Mouse (Mus musculus): ENCODE data around the gene Fam71e1. TPM values are rescaled to one million over a fixed set of nuclear protein-coding genes. Genes with fewer than 3 reads are reported as not detected.

Fam71e1 gene
- 1 to 10 TPM; 2.9 to 7.9 TPM for polyA plus RNA-seq (2012; fragmentation: generic; extraction: Trizol)

DNA sequence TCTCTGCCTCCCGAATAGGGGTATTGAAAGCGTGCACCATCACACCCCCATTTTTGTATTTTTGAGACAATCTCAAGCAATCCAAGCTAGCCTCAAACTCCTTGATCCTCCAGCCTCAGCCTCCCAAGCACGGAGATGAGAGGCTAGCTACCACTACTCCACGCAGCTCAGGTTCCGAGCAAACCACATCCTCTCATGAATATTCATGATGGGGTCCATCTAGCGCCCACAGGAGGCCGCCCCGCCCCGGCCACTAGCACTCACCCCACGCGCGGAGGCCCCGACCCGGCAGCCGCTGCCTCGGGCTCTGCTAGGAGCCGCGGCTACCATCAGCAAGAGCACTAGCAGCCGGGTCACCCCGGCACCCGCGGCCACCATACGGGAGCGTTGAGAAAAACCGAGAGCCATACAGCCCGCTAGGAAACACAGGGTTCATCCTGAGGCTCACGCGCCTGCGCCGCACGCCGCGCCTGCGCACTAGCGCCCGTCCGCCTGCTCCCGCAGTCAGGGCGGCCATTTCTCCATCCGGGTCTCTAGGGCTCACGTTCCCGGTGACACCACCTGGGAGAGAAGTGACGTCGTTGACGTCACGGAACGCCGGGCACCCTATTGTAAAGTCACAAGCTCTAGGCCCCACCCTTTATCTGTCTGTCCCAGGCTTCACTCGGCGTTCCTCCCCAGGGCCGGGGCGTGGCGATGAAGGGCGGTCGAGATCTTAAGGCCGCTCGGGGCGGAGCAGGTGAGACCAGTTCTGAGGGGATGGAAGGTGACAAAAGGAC is at the start of gene Fam71e1, which contains the start of gene Emc10:
Fam71e1 (plus strand) TSS at position 590 of the 779 bp plus-strand sequence.
Emc10 (minus strand) TSS at position 538 of the 779 bp plus-strand sequence.

DNA sequence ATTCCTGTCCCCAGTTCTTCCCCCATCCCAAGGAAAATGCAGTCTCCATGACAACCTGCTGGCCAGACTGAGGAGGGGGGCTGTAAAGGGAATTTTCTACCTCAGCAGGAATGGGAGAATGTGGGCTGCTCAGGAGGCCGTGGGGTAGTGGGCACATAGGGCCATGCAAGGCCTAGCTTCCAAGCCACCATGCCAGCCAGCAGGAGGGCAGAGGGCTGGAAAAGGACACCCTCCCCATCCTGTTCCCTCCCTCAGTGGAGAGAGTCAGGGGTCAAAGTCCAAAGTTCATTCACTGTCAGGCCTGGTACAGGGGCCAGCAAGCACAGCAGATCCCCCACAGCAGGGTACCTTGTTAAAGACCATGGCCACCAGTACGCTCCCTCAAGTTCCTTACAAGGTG is 31.3 kb upstream of the Fam71e1 start, which contains the start of gene Aspdh:
Aspdh (plus strand) TSS at position 281 of the 400 bp plus-strand sequence.

DNA sequence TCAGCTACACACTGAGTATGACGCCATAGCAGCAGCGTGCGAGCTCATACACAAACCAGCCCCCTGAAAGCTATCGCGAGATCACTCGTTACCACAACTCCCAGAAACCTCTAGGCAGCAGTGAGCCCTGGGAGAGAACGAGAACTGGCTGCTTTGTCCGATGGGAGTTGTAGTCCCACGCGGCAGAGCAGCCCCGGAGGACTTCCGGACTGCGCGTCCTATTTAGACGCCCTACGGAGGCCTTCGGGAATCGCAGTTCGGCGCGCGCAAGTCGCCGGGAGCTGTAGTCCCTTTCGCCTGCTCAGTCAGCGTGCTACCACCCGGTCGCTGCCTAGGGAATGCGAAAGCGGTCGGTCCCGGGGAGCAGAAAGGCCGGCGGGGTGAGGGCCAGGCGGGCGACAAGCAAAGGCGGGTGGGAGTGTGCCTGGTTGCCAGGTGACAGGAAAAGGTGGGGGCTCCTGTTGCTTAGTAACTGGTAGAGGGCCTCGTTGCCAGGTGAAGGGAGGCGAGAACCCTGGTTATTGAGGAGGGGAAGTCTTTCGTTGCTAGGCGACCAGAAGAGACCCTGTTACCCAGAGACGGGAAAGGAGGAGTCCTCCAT is 28.5 kb upstream of the Fam71e1 start, which contains the start of gene Josd2:
Josd2 (plus strand) TSS at position 170 of the 601 bp plus-strand sequence.

DNA sequence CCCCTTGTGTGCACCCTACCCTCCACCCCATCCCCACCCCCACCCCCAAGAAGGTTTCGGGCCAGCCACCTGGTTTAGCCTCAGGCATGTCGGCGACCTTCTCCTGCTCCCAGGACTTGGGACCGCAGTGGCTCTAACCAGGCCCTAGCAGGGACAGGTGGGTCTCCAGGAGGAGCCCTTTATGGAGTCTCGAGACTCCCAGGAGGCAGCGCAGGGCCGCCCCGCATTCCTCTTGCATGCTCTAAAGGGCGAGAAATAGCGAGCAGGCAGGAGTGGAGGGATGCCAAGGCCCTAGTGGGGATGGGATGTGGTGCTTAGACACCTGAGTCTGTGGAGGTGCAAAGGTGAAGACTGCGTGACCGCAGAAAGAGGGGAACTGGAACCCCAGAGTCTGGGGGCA is 28.1 kb downstream of the Fam71e1 start, which contains the start of gene Mybpc2:
Mybpc2 (minus strand) TSS at position 155 of the 400 bp plus-strand sequence.

DNA sequence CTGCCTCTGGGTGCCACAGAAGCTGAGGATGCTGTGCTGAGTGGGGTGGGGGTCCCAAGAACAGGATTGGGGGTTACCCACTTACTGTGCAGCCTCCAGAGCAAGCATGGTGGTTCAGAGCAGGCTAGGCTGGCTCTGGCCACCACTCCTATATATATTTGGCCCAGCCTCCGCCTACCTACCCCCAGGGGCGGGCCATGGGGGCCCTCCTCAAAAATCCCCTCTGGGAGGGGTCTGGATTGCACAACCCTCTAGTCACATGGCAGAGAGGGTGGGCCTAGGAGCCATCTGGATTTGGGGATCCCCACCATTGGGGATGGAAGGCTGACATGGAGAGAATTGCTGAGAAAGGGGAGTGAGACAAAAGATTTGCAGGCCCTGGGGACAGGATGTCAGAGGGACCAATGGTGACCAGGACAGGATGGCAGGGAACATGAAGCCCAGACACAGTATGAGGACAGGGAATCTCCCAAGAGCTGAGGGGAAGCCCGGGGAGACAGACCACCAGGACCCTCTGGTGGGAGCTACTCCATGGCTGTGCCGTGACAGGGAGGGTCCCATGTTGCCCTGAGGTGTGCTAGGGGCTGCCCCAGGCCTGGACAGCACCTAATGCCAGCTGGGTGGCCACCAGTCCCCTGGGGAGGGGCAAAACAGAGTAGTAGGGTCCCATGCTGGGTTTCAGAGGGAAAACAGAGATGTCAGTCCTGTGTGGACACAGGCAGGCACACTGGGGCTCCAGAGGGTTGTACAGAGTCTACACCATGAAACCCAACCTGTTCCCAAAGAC is 35.8 kb downstream of the Fam71e1 start, which contains the start of gene Spib:
Spib (minus strand) TSS at position 126 of the 787 bp plus-strand sequence.

DNA sequence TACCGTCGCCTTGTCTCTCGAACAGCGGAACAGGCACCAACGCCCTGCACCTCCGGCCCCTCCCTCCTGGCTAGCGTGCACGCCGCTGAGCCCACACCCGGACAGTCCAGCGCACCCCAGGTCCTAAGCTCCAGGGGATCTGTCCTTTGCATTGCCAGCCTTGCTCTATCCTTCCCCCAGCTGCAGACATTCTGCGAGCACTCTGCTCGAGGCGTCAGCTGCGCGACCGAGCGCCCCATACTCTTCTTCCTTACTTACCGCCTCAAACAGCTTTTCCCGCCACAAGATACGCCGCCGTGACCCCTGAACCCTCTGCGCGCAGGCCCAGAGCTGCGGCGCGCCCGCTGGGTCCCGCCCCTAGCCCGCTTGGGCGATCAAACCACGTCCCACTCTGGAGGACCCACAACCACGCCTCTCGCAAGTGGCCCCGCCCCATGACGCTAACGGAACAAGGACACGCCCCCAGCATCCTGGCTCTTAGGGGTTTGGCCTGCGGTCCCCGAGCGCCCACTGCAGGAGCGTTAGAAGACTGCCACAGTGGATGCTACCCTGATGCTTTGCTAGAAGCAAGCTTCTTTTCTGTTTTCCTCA is 52.2 kb downstream of the Fam71e1 start, which contains the start of gene Pold1:
Pold1 (minus strand) TSS at position 353 of the 591 bp plus-strand sequence.

Other genes starting within 250 kb of the Fam71e1 start
- gene 1700028J19Rik, start 249.9 kb upstream of the Fam71e1 start, polyA plus RNA-seq (2012; fragmentation: generic; extraction: Trizol), result under 1 TPM; 0.89 to 0.97 TPM
- 10 to 100 TPM; 21.2 to 41.3 TPM for gene 2410002F23Rik, start 249.9 kb upstream of the Fam71e1 start, polyA plus RNA-seq (2012; fragmentation: generic; extraction: Trizol)
- gene Acp4, start 239.2 kb upstream of the Fam71e1 start, polyA plus RNA-seq (2012; fragmentation: generic; extraction: Trizol), result under 1 TPM in 1 of 2 experiments, not detected in 1; 0.04 TPM
- not detected for gene Gm15517, start 235.1 kb upstream of the Fam71e1 start, polyA plus RNA-seq (2012; fragmentation: generic; extraction: Trizol)
- gene Clec11a, start 189.7 kb upstream of the Fam71e1 start, polyA plus RNA-seq (2012; fragmentation: generic; extraction: Trizol), result 1 to 10 TPM in 1 of 2 experiments, under 1 TPM in 1; 0.39 to 2.5 TPM
- gene Shank1, start 186.3 kb upstream of the Fam71e1 start, polyA plus RNA-seq (2012; fragmentation: generic; extraction: Trizol), result under 1 TPM in 1 of 2 experiments, not detected in 1; 0.07 TPM
- under 1 TPM; 0.01 to 0.21 TPM for gene Syt3, start 112.5 kb upstream of the Fam71e1 start, polyA plus RNA-seq (2012; fragmentation: generic; extraction: Trizol)
- gene 1700008O03Rik, start 110.8 kb upstream of the Fam71e1 start, polyA plus RNA-seq (2012; fragmentation: generic; extraction: Trizol), result under 1 TPM; 0.04 to 0.28 TPM
- under 1 TPM; 0.01 to 0.22 TPM for gene Lrrc4b, start 67.6 kb upstream of the Fam71e1 start, polyA plus RNA-seq (2012; fragmentation: generic; extraction: Trizol)
- not detected for gene Aspdh, start 31.2 kb upstream of the Fam71e1 start, polyA plus RNA-seq (2012; fragmentation: generic; extraction: Trizol)
- 100 to 1,000 TPM; 107 to 119 TPM for gene Josd2, start 28.6 kb upstream of the Fam71e1 start, polyA plus RNA-seq (2012; fragmentation: generic; extraction: Trizol)
- gene Emc10, start 52 bp upstream of the Fam71e1 start, polyA plus RNA-seq (2012; fragmentation: generic; extraction: Trizol), result 100 to 1,000 TPM in 1 of 2 experiments, 10 to 100 TPM in 1; 94.2 to 161 TPM
- under 1 TPM in 1 of 2 experiments, not detected in 1; 0.07 TPM for gene Mybpc2, start 28.1 kb downstream of the Fam71e1 start, polyA plus RNA-seq (2012; fragmentation: generic; extraction: Trizol)
- gene Spib, start 35.5 kb downstream of the Fam71e1 start, polyA plus RNA-seq (2012; fragmentation: generic; extraction: Trizol), result under 1 TPM in 1 of 2 experiments, not detected in 1; 0.83 TPM
- 100 to 1,000 TPM in 1 of 2 experiments, 10 to 100 TPM in 1; 32.0 to 112 TPM for gene Pold1, start 52.3 kb downstream of the Fam71e1 start, polyA plus RNA-seq (2012; fragmentation: generic; extraction: Trizol)
- 100 to 1,000 TPM in 1 of 2 experiments, 10 to 100 TPM in 1; 64.4 to 108 TPM for gene Nr1h2, start 57.4 kb downstream of the Fam71e1 start, polyA plus RNA-seq (2012; fragmentation: generic; extraction: Trizol)
- under 1 TPM; 0.05 to 0.11 TPM for gene Napsa, start 75.8 kb downstream of the Fam71e1 start, polyA plus RNA-seq (2012; fragmentation: generic; extraction: Trizol)
- gene Kcnc3, start 94.1 kb downstream of the Fam71e1 start, polyA plus RNA-seq (2012; fragmentation: generic; extraction: Trizol), result under 1 TPM in 1 of 2 experiments, not detected in 1; 0.01 TPM
- under 1 TPM in 1 of 2 experiments, not detected in 1; 0.02 TPM for gene Myh14, start 174.3 kb downstream of the Fam71e1 start, polyA plus RNA-seq (2012; fragmentation: generic; extraction: Trizol)
- not detected for gene Izumo2, start 212.2 kb downstream of the Fam71e1 start, polyA plus RNA-seq (2012; fragmentation: generic; extraction: Trizol)